Mouse (Mus musculus) stomach, adult 2 months (tissue): Measurements from ENCODE around the gene Med7. TPM values are rescaled to one million over a fixed set of nuclear protein-coding genes. Genes with fewer than 3 reads are reported as not detected.

ENCODE experiments used
- polyA plus RNA-seq: library from polyadenylated mRNA; depleted of rRNA; stranded (reverse); fragments of >200 nt; gene quantifications from 2 replicates; pipeline ENCODE4 v1.2.3, GENCODE M21; 2012; rRNA removed

Med7 gene
- polyA plus RNA-seq: 8.6 and 14.6 TPM in 2 replicates

DNA sequence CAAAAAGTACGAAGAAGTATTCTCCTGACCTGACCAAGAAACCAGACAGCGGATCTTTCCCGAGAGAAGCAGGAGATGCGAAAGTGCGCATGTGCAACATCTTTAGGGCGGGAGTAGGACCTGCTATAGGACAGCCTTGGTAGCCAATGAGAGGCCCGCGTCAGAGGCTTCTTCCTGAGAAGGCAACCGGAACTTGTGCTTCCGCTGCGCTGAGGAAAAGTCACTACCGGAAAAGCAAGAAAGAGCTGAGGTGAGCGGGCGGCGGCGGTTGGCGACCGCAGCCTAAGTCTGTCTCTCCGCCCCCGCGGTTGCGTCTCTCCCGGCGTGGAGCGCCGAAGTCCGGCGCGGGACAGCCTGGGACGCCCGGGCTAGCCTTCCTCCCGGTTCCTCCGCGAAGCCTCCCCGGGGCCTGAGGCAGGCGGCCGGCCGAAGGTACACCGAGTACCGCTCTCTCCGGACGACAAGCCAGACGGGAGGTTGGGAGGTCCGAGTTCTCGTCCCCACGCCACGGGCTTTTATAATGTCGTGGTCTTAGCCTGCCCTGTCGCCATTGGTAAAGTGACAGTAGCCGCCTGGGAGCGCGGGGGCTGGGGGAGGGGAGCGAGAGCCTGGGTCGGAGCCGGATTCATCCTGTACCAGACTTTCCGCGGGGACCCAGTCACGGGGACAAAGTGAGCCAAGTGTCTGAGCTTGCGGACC lies at the start of gene Med7:
Med7 (plus strand) TSS at position 166 of the 699 bp plus-strand sequence.

DNA sequence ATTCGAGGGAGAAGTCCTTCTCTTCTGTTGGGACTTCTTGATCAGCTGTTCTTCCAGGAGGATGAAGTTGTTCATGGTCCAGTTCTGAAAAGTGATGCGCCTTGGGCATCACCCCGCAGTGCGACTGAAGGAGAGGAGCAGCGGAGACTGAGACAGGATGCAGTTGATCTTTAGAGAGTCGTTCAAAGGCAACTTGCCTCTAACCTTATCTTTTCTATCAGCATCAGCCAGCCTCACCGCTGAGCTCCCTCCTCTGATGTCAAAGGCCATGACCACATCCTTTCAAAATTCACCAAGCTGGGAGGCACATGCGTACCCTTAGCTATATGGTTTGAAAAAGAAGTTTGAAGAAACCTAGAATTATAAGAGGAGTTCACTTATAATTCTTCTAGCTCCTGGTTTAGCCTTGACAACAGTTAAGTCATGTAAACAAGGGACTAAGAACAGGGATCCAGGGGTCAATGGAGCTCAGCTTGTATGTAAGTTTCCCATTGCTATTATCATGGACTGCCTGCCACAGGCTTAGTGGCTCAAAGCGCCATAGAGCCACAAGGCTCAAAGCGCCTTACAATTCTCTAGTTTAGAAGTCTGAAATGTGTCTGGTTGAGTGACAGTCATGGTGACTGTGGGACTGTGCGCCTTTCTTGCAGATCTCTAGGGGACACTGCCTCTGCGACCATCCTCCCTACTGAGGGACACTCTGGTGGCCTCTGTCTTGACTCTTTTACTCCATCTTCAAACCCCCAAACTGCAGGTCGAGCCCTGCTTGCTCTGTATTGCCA lies 47.2 kb upstream of the Med7 start, which contains the start of gene Itk:
Itk (minus strand) TSS at position 180 of the 782 bp plus-strand sequence.

DNA sequence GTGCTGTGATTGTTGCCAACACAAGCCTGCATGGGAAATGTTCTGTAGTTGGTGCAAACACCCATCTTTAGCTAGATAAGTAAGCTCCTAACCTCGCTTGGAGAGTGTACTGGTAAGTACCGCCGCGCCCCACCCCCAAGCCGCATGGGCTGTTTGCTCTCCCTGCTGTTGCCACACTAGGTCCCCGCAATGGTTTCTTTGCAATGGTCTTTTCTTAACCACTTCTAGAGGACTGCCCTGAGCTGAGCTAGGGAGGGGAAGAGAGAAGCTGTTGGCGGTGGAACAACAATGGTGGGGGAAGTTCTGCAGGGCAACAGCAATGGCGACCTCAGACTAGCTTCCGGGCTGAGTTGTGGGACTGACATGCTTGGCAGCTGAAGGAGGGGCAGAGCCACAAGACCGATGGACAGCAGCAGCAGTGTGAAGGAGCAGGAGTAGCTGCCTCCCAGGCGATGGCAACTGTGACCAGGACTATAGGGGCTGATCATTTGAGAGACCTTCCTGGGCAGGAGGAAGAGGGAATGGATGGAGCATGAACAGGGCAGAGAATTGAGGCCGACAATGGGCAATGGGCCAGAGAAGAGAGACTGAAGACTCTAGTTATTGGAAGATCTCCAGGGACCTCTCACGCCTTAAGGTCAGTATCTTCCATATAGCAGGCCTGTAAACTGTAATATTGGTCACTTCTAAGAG lies 40.4 kb upstream of the Med7 start, which contains the start of gene Fam71b:
Fam71b (plus strand) TSS at position 393 of the 693 bp plus-strand sequence.

DNA sequence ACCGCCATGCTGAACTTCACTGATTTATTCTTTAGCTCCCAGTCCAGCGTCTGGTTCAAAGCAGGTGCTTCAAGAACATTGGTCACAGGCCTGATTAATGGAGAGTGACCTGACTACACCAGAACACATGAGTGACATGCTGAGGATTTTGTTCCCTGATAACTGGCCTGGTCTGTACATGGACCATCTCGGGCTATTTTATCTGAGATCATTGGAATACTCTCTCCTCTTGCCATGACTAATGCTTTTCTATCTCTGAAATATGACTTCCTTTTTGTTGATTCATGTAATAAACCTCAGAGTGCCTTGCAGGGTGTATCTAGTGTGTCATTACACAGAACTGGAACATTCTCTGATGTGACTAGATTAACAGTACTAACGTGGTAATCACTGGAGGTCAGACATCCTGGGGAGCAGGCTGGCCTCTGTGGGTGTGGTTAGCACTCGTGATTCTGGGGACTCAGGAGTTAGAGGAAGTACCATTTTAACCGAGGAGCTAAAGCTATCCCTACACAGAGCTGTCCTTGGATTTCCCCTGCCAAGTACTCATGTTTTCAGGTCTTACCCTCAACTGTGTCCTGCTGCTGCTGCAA lies 17.8 kb downstream of the Med7 start, which contains the start of gene Havcr2:
Havcr2 (plus strand) TSS at position 483 of the 593 bp plus-strand sequence.

Other genes with a start within 250 kb of the Med7 start
- gene Fndc9, start 201.4 kb upstream of the Med7 start, polyA plus RNA-seq: 1.2 and 1.8 TPM in 2 replicates
- gene Cyfip2, start 124.1 kb upstream of the Med7 start, polyA plus RNA-seq: 0.94 and 1.1 TPM in 2 replicates
- gene Itk, start 47.4 kb upstream of the Med7 start, polyA plus RNA-seq: 0.06 and 0.11 TPM in 2 replicates
- 0.05 TPM in 1 of 2 replicates, not detected in the other for gene Fam71b, start 40.4 kb upstream of the Med7 start, polyA plus RNA-seq
- not detected in 2 replicates for gene Havcr2, start 18.0 kb downstream of the Med7 start, polyA plus RNA-seq
- not detected in 2 replicates for gene Gm12169, start 87.3 kb downstream of the Med7 start, polyA plus RNA-seq
- gene BC053393, start 134.6 kb downstream of the Med7 start, polyA plus RNA-seq: not detected in 2 replicates
- not detected in 2 replicates for gene Dppa1, start 192.3 kb downstream of the Med7 start, polyA plus RNA-seq